Mouse (Mus musculus): Measurements from ENCODE around the gene Lama5. TPM values are rescaled to one million over a fixed set of nuclear protein-coding genes. Genes with fewer than 3 reads are reported as not detected.
A peak's percentile ranks its signal among the peaks of the same experiment; 100 is the strongest.

The Lama5 gene
- polyA plus RNA-seq (2015; fragmentation: Nextera tagmentation; extraction: Ambion mirVana), result 53.1 and 57.4 TPM in 2 replicates

- peak within 1 kb of the TSS; percentile 88 for H3K27ac ChIP-seq (ENCODE audit: low read length)
- WGBS, result under 1% methylated on average over 34 of the region's 37 CpGs
- no peaks in the 10 kb centered on the region for H3K9me3 ChIP-seq (ENCODE audit: low read length)
- no peaks in the 10 kb centered on the region for H3K36me3 ChIP-seq (ENCODE audit: insufficient read depth, low read length)
- H3K4me2 ChIP-seq (replicated peaks; ENCODE audit: low read depth, low read length), result peak within 1 kb of the TSS; percentile 91
- H3K4me3 ChIP-seq (ENCODE audit: low read length), result peak within 1 kb of the TSS; percentile 76
- peak; percentile 85 for ATAC-seq (ENCODE audit: low FRiP score, low TSS enrichment)
- peaks cover 12% of the 10 kb centered on the region; the same call in 1 of the 2 replicates for H3K27me3 ChIP-seq (ENCODE audit: insufficient read depth, low read length)
- H3K9ac ChIP-seq (replicated peaks; ENCODE audit: low read length), result peak within 1 kb of the TSS; percentile 87
- peaks cover 54% of the 10 kb centered on the region for H3K4me1 ChIP-seq (ENCODE audit: insufficient read depth, low read length)
Measured at GRCm38 (mm10) chr2:180225762-180226378, at the start of gene Lama5. Gene Lama5 (minus strand): TSS chr2:180225859.

GRCm38 (mm10) chr2:180274523-180274922 is 48.9 kb upstream of the Lama5 start:
- Histone ChIP-seq H3K9ac (replicated peaks; ENCODE audit: low read length) (no peak overlapping the region), H3K36me3 (ENCODE audit: insufficient read depth, low read length) (no peaks in the 10 kb centered on the region), H3K27me3 (ENCODE audit: insufficient read depth, low read length) (no peaks in the 10 kb centered on the region), H3K27ac (ENCODE audit: low read length) (no peak overlapping the region), H3K4me2 (replicated peaks; ENCODE audit: low read depth, low read length) (no peak overlapping the region), H3K4me1 (ENCODE audit: insufficient read depth, low read length) (peaks cover 34% of the 10 kb centered on the region), H3K9me3 (ENCODE audit: low read length) (no peaks in the 10 kb centered on the region), H3K4me3 (ENCODE audit: low read length) (no peak overlapping the region)
- no peak for ATAC-seq (ENCODE audit: low FRiP score, low TSS enrichment)
- 91% methylated on average over 2 of the region's 2 CpGs for WGBS

DNA sequence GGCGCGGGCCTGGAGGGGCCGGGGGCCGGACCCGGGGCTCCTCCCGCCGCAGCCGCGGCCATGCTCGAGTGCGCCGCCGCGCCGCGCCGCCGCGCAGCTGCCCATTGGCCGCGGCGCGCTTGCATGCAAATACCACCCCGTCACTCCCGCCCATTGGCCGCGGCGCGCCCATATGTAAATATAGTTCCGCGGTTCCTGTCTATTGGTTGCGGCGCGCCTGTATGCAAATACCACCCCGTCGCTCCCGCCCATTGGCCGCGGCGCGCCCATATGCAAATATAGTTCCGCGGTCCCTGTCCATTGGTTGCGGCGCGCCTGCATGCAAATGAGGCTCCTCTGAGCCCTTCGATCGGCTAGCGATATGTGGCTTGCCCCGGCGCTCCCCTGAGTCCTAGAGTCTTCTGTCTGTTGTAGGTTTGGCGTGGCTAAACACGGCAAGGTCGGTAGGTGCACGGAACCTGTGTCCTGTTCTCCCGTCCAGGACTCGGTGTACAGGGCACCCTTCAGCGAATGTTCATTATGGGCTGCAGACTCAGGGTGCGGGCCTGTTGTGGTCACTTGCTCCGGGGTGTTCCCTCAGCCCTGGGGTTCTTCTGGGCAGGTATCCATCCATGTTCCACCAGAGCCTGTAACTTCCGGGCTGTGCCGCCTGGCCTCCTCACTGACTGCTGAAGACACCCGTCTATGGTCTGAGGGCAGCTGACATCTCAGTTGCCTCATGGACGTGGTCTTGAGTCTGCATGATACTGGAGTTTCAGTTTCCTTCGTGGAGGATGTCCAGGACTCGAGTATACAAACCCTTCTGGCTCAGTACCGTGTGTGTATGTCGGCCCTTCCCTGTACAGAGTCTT is 48.0 kb upstream of the Lama5 start, which contains the start of gene Cables2:
Cables2 (minus strand) TSS at position 103 of the 851 bp plus-strand sequence.
- Histone ChIP-seq H3K27ac (ENCODE audit: low read length) (peak within 1 kb of the TSS; percentile 37; the same call in 1 of the 2 replicates), H3K4me2 (replicated peaks; ENCODE audit: low read depth, low read length) (peak within 1 kb of the TSS; percentile 73), H3K9me3 (ENCODE audit: low read length) (no peaks in the 10 kb centered on the region), H3K4me3 (ENCODE audit: low read length) (peak within 1 kb of the TSS; percentile 86), H3K27me3 (ENCODE audit: insufficient read depth, low read length) (no peaks in the 10 kb centered on the region), H3K36me3 (ENCODE audit: insufficient read depth, low read length) (no peaks in the 10 kb centered on the region), H3K9ac (replicated peaks; ENCODE audit: low read length) (peak within 1 kb of the TSS; percentile 92), H3K4me1 (ENCODE audit: insufficient read depth, low read length) (peaks cover 34% of the 10 kb centered on the region)
- ATAC-seq (ENCODE audit: low FRiP score, low TSS enrichment), result peak; percentile 95
- 6% methylated on average over 68 of the region's 68 CpGs for WGBS

GRCm38 (mm10) chr2:180272884-180273321 is 47.2 kb upstream of the Lama5 start:
- peak overlapping the region; percentile 37; the same call in 1 of the 2 replicates for H3K27ac ChIP-seq (ENCODE audit: low read length)
- H3K9ac ChIP-seq (replicated peaks; ENCODE audit: low read length), result peak overlapping the region; percentile 92
- under 1% methylated on average over 19 of the region's 37 CpGs for WGBS
- ATAC-seq (ENCODE audit: low FRiP score, low TSS enrichment), result peak; percentile 32
- H3K4me2 ChIP-seq (replicated peaks; ENCODE audit: low read depth, low read length), result peak overlapping the region; percentile 73
- no peaks in the 10 kb centered on the region for H3K9me3 ChIP-seq (ENCODE audit: low read length)
- H3K4me3 ChIP-seq (ENCODE audit: low read length), result peak overlapping the region; percentile 86
- H3K27me3 ChIP-seq (ENCODE audit: insufficient read depth, low read length), result no peaks in the 10 kb centered on the region
- H3K4me1 ChIP-seq (ENCODE audit: insufficient read depth, low read length), result peaks cover 34% of the 10 kb centered on the region
- no peaks in the 10 kb centered on the region for H3K36me3 ChIP-seq (ENCODE audit: insufficient read depth, low read length)

GRCm38 (mm10) chr2:180271804-180272395 is 46.2 kb upstream of the Lama5 start:
- Histone ChIP-seq H3K4me1 (ENCODE audit: insufficient read depth, low read length) (peaks cover 34% of the 10 kb centered on the region), H3K36me3 (ENCODE audit: insufficient read depth, low read length) (no peaks in the 10 kb centered on the region), H3K4me3 (ENCODE audit: low read length) (peak overlapping the region; percentile 86; the same call in 1 of the 2 replicates), H3K9me3 (ENCODE audit: low read length) (no peaks in the 10 kb centered on the region), H3K27ac (ENCODE audit: low read length) (no peak overlapping the region), H3K9ac (replicated peaks; ENCODE audit: low read length) (peak overlapping the region; percentile 92), H3K4me2 (replicated peaks; ENCODE audit: low read depth, low read length) (peak overlapping the region; percentile 73), H3K27me3 (ENCODE audit: insufficient read depth, low read length) (no peaks in the 10 kb centered on the region)
- ATAC-seq (ENCODE audit: low FRiP score, low TSS enrichment), result no peak
- 63% methylated on average over 5 of the region's 5 CpGs for WGBS

- H3K9me3 ChIP-seq (ENCODE audit: low read length), result no peaks in the 10 kb centered on the region
- H3K9ac ChIP-seq (replicated peaks; ENCODE audit: low read length), result 0 out of 2 replicates have a peak overlapping the region, but pooled peaks have one; percentile 11
- no peak overlapping the region for H3K4me2 ChIP-seq (replicated peaks; ENCODE audit: low read depth, low read length)
- H3K4me3 ChIP-seq (ENCODE audit: low read length), result no peak overlapping the region
- H3K27ac ChIP-seq (ENCODE audit: low read length), result no peak overlapping the region
- H3K36me3 ChIP-seq (ENCODE audit: insufficient read depth, low read length), result no peaks in the 10 kb centered on the region
- no peaks in the 10 kb centered on the region for H3K27me3 ChIP-seq (ENCODE audit: insufficient read depth, low read length)
- no peak for ATAC-seq (ENCODE audit: low FRiP score, low TSS enrichment)
- H3K4me1 ChIP-seq (ENCODE audit: insufficient read depth, low read length), result peaks cover 24% of the 10 kb centered on the region
- 50% methylated on average over 7 of the region's 7 CpGs for WGBS
Measured at GRCm38 (mm10) chr2:180270537-180271255, 45.0 kb upstream of the Lama5 start.

- H3K27ac ChIP-seq (ENCODE audit: low read length), result no peak overlapping the region
- peaks cover 24% of the 10 kb centered on the region for H3K4me1 ChIP-seq (ENCODE audit: insufficient read depth, low read length)
- H3K36me3 ChIP-seq (ENCODE audit: insufficient read depth, low read length), result no peaks in the 10 kb centered on the region; the same call in 1 of the 2 replicates
- WGBS, result 91% methylated on average over 10 of the region's 10 CpGs
- no peaks in the 10 kb centered on the region for H3K9me3 ChIP-seq (ENCODE audit: low read length)
- no peaks in the 10 kb centered on the region for H3K27me3 ChIP-seq (ENCODE audit: insufficient read depth, low read length)
- no peak overlapping the region for H3K9ac ChIP-seq (replicated peaks; ENCODE audit: low read length)
- no peak overlapping the region for H3K4me3 ChIP-seq (ENCODE audit: low read length)
- no peak overlapping the region for H3K4me2 ChIP-seq (replicated peaks; ENCODE audit: low read depth, low read length)
- ATAC-seq (ENCODE audit: low FRiP score, low TSS enrichment), result no peak
Measured at GRCm38 (mm10) chr2:180269329-180269728, 43.7 kb upstream of the Lama5 start.

DNA sequence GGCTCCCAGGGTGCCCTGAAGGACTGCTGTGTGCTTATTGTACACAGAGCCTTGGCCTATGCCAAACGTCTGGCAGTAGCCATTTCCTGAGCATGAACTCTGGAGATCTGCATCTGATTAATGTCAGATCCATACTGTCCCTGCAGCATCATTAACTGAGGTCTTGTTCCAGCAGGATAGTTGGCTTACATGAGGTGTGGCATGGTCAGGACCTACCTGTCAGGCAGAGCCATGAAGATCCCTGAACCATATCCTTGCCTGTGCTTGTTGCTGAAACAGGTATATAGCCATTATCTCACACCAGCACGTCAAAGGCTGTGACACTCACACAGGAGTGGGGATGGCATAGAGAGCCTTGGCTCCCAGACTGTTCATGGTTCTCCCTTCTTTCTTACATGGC is 42.3 kb upstream of the Lama5 start:
- H3K4me1 ChIP-seq (ENCODE audit: insufficient read depth, low read length), result peaks cover 20% of the 10 kb centered on the region
- no peak overlapping the region for H3K4me2 ChIP-seq (replicated peaks; ENCODE audit: low read depth, low read length)
- no peak overlapping the region for H3K27ac ChIP-seq (ENCODE audit: low read length)
- H3K36me3 ChIP-seq (ENCODE audit: insufficient read depth, low read length), result peaks cover 4% of the 10 kb centered on the region
- 60% methylated on average over 2 of the region's 2 CpGs for WGBS
- no peak overlapping the region for H3K9ac ChIP-seq (replicated peaks; ENCODE audit: low read length)
- H3K27me3 ChIP-seq (ENCODE audit: insufficient read depth, low read length), result no peaks in the 10 kb centered on the region
- H3K4me3 ChIP-seq (ENCODE audit: low read length), result no peak overlapping the region
- no peaks in the 10 kb centered on the region for H3K9me3 ChIP-seq (ENCODE audit: low read length)
- ATAC-seq (ENCODE audit: low FRiP score, low TSS enrichment), result no peak

DNA sequence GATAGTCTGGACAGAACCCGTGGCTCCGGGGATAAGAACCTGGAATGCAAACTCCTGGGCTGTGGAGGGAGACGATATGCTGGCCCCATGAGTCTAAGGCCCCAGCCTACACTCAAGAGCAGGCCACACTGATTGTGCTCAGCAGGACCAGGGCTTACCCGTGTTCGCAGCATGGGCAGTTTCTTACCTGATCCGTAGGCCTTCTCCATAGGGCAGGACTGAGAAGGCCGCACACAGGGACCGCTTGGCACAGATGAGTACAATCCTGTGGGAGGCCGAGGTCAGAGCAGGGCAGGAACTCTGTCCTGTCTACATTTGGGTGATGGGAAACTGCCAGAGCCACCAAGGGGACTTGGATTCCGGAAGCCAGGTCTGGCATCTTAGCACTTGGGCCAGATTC is 37.2 kb upstream of the Lama5 start:
- 80% methylated on average over 10 of the region's 10 CpGs for WGBS
- no peak overlapping the region for H3K4me3 ChIP-seq (ENCODE audit: low read length)
- H3K9me3 ChIP-seq (ENCODE audit: low read length), result no peaks in the 10 kb centered on the region
- peaks cover 7% of the 10 kb centered on the region for H3K4me1 ChIP-seq (ENCODE audit: insufficient read depth, low read length)
- no peak overlapping the region for H3K9ac ChIP-seq (replicated peaks; ENCODE audit: low read length)
- peak overlapping the region; percentile 22; the same call in 1 of the 2 replicates for H3K27ac ChIP-seq (ENCODE audit: low read length)
- no peaks in the 10 kb centered on the region for H3K27me3 ChIP-seq (ENCODE audit: insufficient read depth, low read length)
- ATAC-seq (ENCODE audit: low FRiP score, low TSS enrichment), result no peak
- H3K4me2 ChIP-seq (replicated peaks; ENCODE audit: low read depth, low read length), result no peak overlapping the region
- H3K36me3 ChIP-seq (ENCODE audit: insufficient read depth, low read length), result peaks cover 37% of the 10 kb centered on the region
